Mouse (Mus musculus) brain, adult 10 weeks (tissue): ENCODE data around the gene Wrb. TPM values are rescaled to one million over a fixed set of nuclear protein-coding genes. Genes with fewer than 3 reads are reported as not detected.

Experiments used
- polyA plus RNA-seq: library from polyadenylated mRNA; stranded (reverse); fragments of 350-450 nt; fragmentation: Illumina TruSeq; extraction: RNeasy Lipid Tissue Mini Kit (QIAGEN cat#74804); gene quantifications from one replicate; pipeline ENCODE4 v1.2.3, GENCODE M21; 2015; ENCODE audit warnings: low read depth, low replicate concordance

Gene Wrb
- 57.2 TPM for polyA plus RNA-seq

DNA sequence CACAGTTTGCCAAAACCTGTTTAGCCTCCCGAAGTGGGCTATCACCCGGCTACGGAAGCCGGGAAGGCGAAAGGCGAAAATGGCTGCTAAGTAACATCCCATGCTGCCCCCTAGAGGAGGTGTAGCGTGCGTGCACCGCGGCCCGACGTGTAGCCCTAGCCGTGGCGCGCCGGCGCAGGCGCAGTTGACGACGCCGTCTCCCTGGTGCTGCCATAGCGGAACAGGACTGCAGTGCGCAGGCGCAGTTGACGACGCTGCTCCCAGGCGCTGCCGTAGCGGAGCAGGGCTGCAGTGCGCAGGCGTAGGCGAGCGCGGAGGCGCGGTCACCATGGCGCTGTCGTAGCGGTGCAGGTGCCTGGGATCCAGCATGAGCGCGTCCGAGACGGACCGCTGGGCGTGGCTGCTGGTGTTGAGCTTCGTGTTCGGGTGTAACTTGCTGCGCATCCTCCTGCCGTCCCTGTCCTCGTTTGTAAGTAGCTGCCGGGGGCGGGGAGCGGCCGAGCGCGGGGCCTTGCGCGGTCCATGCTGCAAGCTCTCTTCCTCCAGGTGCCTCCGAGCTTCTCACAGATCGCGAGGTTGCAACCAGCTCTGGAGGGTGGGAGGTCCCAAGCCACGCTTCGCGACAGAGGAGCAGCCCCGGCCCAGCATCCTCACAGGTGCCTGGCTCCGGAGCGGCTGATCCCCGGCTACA, at the start of gene Wrb:
TSS of gene Wrb (plus strand) at position 298 of the 691 bp plus-strand sequence.

DNA sequence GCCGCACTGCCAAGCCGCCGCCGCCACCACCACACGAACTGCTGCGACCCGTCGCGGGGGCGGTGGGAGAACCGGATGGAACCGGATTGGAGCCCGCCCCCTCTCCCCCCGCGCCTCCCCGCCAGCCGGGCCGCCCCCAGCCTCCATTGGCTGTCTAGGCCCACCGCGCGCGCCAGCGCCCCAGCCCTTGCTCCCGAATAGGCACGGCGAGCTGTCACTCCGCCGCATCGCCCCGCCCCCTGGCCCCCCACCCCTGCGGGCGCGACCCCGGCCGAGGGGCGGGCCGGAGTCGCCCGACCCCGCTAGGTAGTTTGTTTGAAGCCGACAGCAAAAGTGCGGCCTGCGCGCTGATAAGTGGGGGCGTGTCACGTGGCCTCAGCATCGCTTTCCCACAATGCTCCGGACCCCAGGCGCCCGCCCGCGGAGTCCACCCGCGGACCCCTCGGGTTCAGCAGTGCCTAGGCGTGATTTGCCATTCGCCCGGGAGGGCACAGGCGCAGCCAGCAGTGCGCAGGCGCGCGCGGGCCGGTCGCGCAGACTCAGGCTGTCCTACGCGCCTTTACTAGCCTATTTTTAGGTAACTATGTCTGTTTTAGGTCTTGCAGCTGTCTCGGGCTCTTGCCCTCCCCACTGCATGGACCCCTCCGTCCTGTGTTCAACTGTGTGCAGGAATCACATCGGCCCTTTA, 17.4 kb upstream of the Wrb start, which contains the start of gene Hmgn1:
TSS of gene Hmgn1 (minus strand) at position 73 of the 688 bp plus-strand sequence.

DNA sequence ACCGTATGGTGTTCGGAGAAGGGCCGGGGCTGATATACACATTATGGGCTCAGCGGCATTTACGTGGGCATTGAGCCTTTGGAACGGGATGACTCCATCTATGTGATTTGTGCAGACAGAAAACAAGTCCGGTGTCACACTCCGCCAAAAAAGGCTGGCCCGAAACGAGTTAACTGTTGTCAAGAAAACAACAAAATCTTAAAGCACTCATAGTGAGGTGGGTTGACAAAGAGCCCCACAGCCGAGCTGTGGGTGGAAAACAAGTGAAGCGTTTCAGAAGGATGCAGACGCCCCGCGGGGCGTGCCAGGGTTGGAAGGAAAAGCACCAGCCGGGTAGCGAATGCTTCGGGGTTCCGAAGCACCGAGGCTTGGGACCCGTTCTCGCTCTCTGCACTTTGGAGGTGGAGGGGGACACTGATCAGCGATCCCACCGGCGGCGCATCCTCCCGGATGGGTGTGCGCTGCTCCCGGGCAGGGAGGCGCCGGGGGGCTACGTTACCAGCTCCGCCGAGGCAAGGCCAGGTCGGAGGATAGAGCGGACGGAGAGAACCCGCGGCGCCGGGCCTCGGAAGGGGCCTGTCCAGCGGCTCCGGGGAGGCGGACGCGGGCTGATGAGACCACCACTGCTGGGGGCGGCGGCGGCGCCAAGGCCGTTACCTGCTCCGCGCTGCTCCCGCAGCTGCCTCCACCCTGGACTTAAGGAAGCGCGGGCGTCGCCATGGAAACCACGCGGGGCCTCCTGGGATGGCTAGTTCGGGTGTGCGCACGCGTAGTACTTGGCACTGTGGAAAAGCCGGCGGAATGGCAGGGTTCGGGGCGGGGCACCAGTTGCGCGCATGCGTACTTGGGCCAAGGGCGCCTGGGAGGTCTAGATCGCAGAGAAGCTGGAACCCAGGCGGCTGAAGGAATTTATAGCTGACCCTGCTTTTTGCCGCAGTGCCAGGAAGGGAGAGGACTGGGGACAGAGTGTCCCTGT, 46.6 kb downstream of the Wrb start, which contains the start of gene Lca5l:
TSS of gene Lca5l (minus strand) at position 741 of the 976 bp plus-strand sequence.

DNA sequence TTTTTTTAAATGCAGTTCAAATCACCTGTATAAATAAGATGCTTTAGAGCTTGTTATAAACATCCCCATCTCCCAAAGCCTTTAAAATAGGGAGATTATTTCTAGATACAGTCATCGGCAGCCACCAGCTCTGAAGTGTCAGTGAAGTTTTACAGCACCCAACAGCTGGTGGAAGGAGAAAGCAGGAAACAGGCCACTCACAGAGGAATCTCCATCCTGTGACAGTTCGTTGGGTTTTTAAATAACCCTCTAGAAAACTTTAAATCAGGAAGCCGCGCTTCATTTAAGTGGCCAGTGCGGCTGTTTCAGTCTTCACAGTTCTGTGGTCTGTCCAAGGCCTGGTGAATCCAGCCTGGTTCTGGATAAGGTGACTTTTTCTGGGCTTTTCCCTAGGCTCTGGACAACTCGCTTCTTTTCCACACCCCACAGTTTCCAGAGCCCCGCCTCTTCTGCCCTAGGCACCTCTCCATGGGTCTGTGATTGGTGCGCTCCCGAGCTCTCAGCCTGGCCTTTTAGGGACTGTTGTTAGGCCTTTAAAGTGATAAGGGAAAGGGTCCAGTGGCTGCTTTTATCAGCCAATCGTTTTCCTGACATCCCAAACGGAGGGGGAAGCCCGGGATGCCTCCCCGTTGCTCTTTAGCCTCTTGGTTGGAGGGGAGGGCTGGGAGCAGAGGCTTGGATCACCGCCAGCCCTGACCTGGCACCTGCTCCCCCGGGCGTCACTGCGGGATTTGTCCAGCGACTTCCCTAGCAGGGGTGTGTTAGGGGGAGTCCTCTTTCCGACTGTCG, 54.9 kb downstream of the Wrb start, which contains the start of gene Sh3bgr:
TSS of gene Sh3bgr (plus strand) at position 538 of the 789 bp plus-strand sequence.

Other genes starting within 250 kb of the Wrb start
- gene Psmg1, start 154.4 kb upstream of the Wrb start, polyA plus RNA-seq = 31.3 TPM
- gene Brwd1, start 62.9 kb upstream of the Wrb start, polyA plus RNA-seq = 96.9 TPM
- 70.7 TPM for gene Hmgn1, start 17.7 kb upstream of the Wrb start, polyA plus RNA-seq
- 1.8 TPM for gene Lca5l, start 46.9 kb downstream of the Wrb start, polyA plus RNA-seq
- gene Sh3bgr, start 55.0 kb downstream of the Wrb start, polyA plus RNA-seq = 3.1 TPM
- 33.4 TPM for gene B3galt5, start 90.4 kb downstream of the Wrb start, polyA plus RNA-seq